Mouse (Mus musculus): ENCODE measurements at regions not wholly inside any gene's neighbourhood (a gene's known extent, or its start where the extent isn't known, plus 50 kb on each side); places are given as distances from the start of the nearest gene placed in this dataset.

GRCm38 (mm10) chr3:21987455-21988009 is 88.9 kb upstream of the Tbl1xr1 start:
- WGBS, result 83% methylated on average over 5 of the region's 5 CpGs
- H3K4me1 ChIP-seq (replicated peaks), result no peaks in the 10 kb centered on the region
- no peaks in the 10 kb centered on the region for H3K27me3 ChIP-seq (replicated peaks)
- H3K36me3 ChIP-seq, result no peaks in the 10 kb centered on the region
- no peak overlapping the region for H3K4me3 ChIP-seq
- no peak for ATAC-seq (ENCODE audit: insufficient number of reproducible peaks, low FRiP score)
- no peak overlapping the region for H3K27ac ChIP-seq (ENCODE audit: poor library complexity, severe bottlenecking)
- H3K9me3 ChIP-seq (replicated peaks), result no peaks in the 10 kb centered on the region
- H3K4me2 ChIP-seq, result no peak overlapping the region
- no peak overlapping the region for H3K9ac ChIP-seq

- Histone ChIP-seq H3K36me3 (no peaks in the 10 kb centered on the region), H3K4me3 (no peak overlapping the region), H3K9ac (no peak overlapping the region), H3K27me3 (replicated peaks) (no peaks in the 10 kb centered on the region), H3K4me2 (no peak overlapping the region), H3K27ac (ENCODE audit: poor library complexity, severe bottlenecking) (no peak overlapping the region), H3K4me1 (replicated peaks) (no peaks in the 10 kb centered on the region), H3K9me3 (replicated peaks) (no peaks in the 10 kb centered on the region)
- WGBS, result 54% methylated on average over 8 of the region's 8 CpGs
- ATAC-seq (ENCODE audit: insufficient number of reproducible peaks, low FRiP score), result no peak
Measured at GRCm38 (mm10) chr3:21988010-21988531, 88.4 kb upstream of the Tbl1xr1 start.

- Histone ChIP-seq H3K36me3 (no peaks in the 10 kb centered on the region), H3K4me3 (no peak overlapping the region), H3K4me1 (replicated peaks) (no peaks in the 10 kb centered on the region), H3K4me2 (no peak overlapping the region), H3K27me3 (replicated peaks) (no peaks in the 10 kb centered on the region), H3K9me3 (replicated peaks) (no peaks in the 10 kb centered on the region), H3K27ac (ENCODE audit: poor library complexity, severe bottlenecking) (no peak overlapping the region), H3K9ac (no peak overlapping the region)
- WGBS, result 87% methylated on average over 4 of the region's 4 CpGs
- no peak for ATAC-seq (ENCODE audit: insufficient number of reproducible peaks, low FRiP score)
Measured at GRCm38 (mm10) chr3:21990526-21990925, 85.9 kb upstream of the Tbl1xr1 start.

- no peaks in the 10 kb centered on the region for H3K36me3 ChIP-seq
- H3K4me3 ChIP-seq, result no peak overlapping the region
- H3K9ac ChIP-seq, result no peak overlapping the region
- H3K27me3 ChIP-seq (replicated peaks), result no peaks in the 10 kb centered on the region
- H3K9me3 ChIP-seq (replicated peaks), result no peaks in the 10 kb centered on the region
- no peak for ATAC-seq (ENCODE audit: insufficient number of reproducible peaks, low FRiP score)
- no peaks in the 10 kb centered on the region for H3K4me1 ChIP-seq (replicated peaks)
- H3K27ac ChIP-seq (ENCODE audit: poor library complexity, severe bottlenecking), result no peak overlapping the region
- 79% methylated on average over 9 of the region's 9 CpGs for WGBS
- H3K4me2 ChIP-seq, result no peak overlapping the region
Measured at GRCm38 (mm10) chr3:21991681-21992152, 84.7 kb upstream of the Tbl1xr1 start.

- Histone ChIP-seq H3K4me1 (replicated peaks) (no peaks in the 10 kb centered on the region), H3K4me2 (no peak overlapping the region), H3K9ac (no peak overlapping the region), H3K4me3 (no peak overlapping the region), H3K36me3 (no peaks in the 10 kb centered on the region), H3K27ac (ENCODE audit: poor library complexity, severe bottlenecking) (no peak overlapping the region), H3K9me3 (replicated peaks) (no peaks in the 10 kb centered on the region), H3K27me3 (replicated peaks) (no peaks in the 10 kb centered on the region)
- WGBS, result 85% methylated on average over 5 of the region's 5 CpGs
- ATAC-seq (ENCODE audit: insufficient number of reproducible peaks, low FRiP score), result no peak
Measured at GRCm38 (mm10) chr3:21992203-21992602, 84.2 kb upstream of the Tbl1xr1 start.

GRCm38 (mm10) chr3:21993961-21994360 is 82.5 kb upstream of the Tbl1xr1 start:
- H3K9me3 ChIP-seq (replicated peaks), result peaks cover under 1% of the 10 kb centered on the region; the same call in 1 of the 2 replicates
- H3K36me3 ChIP-seq, result no peaks in the 10 kb centered on the region
- ATAC-seq (ENCODE audit: insufficient number of reproducible peaks, low FRiP score), result no peak
- no peaks in the 10 kb centered on the region for H3K4me1 ChIP-seq (replicated peaks)
- no peak overlapping the region for H3K27ac ChIP-seq (ENCODE audit: poor library complexity, severe bottlenecking)
- no peak overlapping the region for H3K9ac ChIP-seq
- WGBS, result 92% methylated on average over 2 of the region's 2 CpGs
- H3K27me3 ChIP-seq (replicated peaks), result no peaks in the 10 kb centered on the region
- no peak overlapping the region for H3K4me2 ChIP-seq
- H3K4me3 ChIP-seq, result no peak overlapping the region

GRCm38 (mm10) chr3:21995566-21996391 is 80.7 kb upstream of the Tbl1xr1 start:
- no peaks in the 10 kb centered on the region for H3K4me1 ChIP-seq (replicated peaks)
- ATAC-seq (ENCODE audit: insufficient number of reproducible peaks, low FRiP score), result no peak
- H3K9me3 ChIP-seq (replicated peaks), result peaks cover 3% of the 10 kb centered on the region; the same call in 1 of the 2 replicates
- no peak overlapping the region for H3K27ac ChIP-seq (ENCODE audit: poor library complexity, severe bottlenecking)
- WGBS, result 51% methylated on average over 8 of the region's 8 CpGs
- H3K4me3 ChIP-seq, result no peak overlapping the region
- H3K27me3 ChIP-seq (replicated peaks), result no peaks in the 10 kb centered on the region
- no peaks in the 10 kb centered on the region for H3K36me3 ChIP-seq
- no peak overlapping the region for H3K9ac ChIP-seq
- H3K4me2 ChIP-seq, result no peak overlapping the region

- Histone ChIP-seq H3K4me2 (no peak overlapping the region), H3K36me3 (no peaks in the 10 kb centered on the region), H3K27me3 (replicated peaks) (no peaks in the 10 kb centered on the region), H3K27ac (ENCODE audit: poor library complexity, severe bottlenecking) (no peak overlapping the region), H3K9me3 (replicated peaks) (peaks cover 3% of the 10 kb centered on the region; the same call in 1 of the 2 replicates), H3K9ac (no peak overlapping the region), H3K4me1 (replicated peaks) (no peaks in the 10 kb centered on the region), H3K4me3 (no peak overlapping the region)
- WGBS, result 45% methylated on average over 3 of the region's 3 CpGs
- no peak for ATAC-seq (ENCODE audit: insufficient number of reproducible peaks, low FRiP score)
Measured at GRCm38 (mm10) chr3:21997387-21997786, 79.1 kb upstream of the Tbl1xr1 start.

- Histone ChIP-seq H3K9me3 (replicated peaks) (no peaks in the 10 kb centered on the region), H3K9ac (no peak overlapping the region), H3K4me3 (no peak overlapping the region), H3K36me3 (no peaks in the 10 kb centered on the region), H3K27me3 (replicated peaks) (no peaks in the 10 kb centered on the region), H3K4me2 (no peak overlapping the region), H3K4me1 (replicated peaks) (peaks cover 19% of the 10 kb centered on the region), H3K27ac (ENCODE audit: poor library complexity, severe bottlenecking) (no peak overlapping the region)
- no peak for ATAC-seq (ENCODE audit: insufficient number of reproducible peaks, low FRiP score)
- 83% methylated on average over 9 of the region's 9 CpGs for WGBS
Measured at GRCm38 (mm10) chr3:22005456-22005855, 71.0 kb upstream of the Tbl1xr1 start.

GRCm38 (mm10) chr3:22006113-22006512 is 70.3 kb upstream of the Tbl1xr1 start:
- Histone ChIP-seq H3K4me2 (no peak overlapping the region), H3K9me3 (replicated peaks) (no peaks in the 10 kb centered on the region), H3K4me3 (no peak overlapping the region), H3K27ac (ENCODE audit: poor library complexity, severe bottlenecking) (0 out of 2 replicates have a peak overlapping the region, but pooled peaks have one; percentile 9), H3K27me3 (replicated peaks) (no peaks in the 10 kb centered on the region), H3K9ac (no peak overlapping the region), H3K4me1 (replicated peaks) (peaks cover 19% of the 10 kb centered on the region), H3K36me3 (no peaks in the 10 kb centered on the region)
- 76% methylated on average over 1 of the region's 1 CpGs for WGBS
- no peak for ATAC-seq (ENCODE audit: insufficient number of reproducible peaks, low FRiP score)

- ATAC-seq (ENCODE audit: insufficient number of reproducible peaks, low FRiP score), result no peak
- peaks cover 19% of the 10 kb centered on the region for H3K4me1 ChIP-seq (replicated peaks)
- H3K27me3 ChIP-seq (replicated peaks), result no peaks in the 10 kb centered on the region
- no peaks in the 10 kb centered on the region for H3K9me3 ChIP-seq (replicated peaks)
- no peak overlapping the region for H3K4me3 ChIP-seq
- no peaks in the 10 kb centered on the region for H3K36me3 ChIP-seq
- no peak overlapping the region for H3K4me2 ChIP-seq
- WGBS, result 75% methylated on average over 2 of the region's 2 CpGs
- no peak overlapping the region for H3K27ac ChIP-seq (ENCODE audit: poor library complexity, severe bottlenecking)
- no peak overlapping the region for H3K9ac ChIP-seq
Measured at GRCm38 (mm10) chr3:22006651-22007050, 69.8 kb upstream of the Tbl1xr1 start.
